Mouse (Mus musculus): ENCODE results near the gene Ccser1. TPM values are rescaled to one million over a fixed set of nuclear protein-coding genes. Genes with fewer than 3 reads are reported as not detected.

The Ccser1 gene
- total RNA-seq, 2 experiments from 2014 or later, result 0.82 to 1.1 TPM

DNA sequence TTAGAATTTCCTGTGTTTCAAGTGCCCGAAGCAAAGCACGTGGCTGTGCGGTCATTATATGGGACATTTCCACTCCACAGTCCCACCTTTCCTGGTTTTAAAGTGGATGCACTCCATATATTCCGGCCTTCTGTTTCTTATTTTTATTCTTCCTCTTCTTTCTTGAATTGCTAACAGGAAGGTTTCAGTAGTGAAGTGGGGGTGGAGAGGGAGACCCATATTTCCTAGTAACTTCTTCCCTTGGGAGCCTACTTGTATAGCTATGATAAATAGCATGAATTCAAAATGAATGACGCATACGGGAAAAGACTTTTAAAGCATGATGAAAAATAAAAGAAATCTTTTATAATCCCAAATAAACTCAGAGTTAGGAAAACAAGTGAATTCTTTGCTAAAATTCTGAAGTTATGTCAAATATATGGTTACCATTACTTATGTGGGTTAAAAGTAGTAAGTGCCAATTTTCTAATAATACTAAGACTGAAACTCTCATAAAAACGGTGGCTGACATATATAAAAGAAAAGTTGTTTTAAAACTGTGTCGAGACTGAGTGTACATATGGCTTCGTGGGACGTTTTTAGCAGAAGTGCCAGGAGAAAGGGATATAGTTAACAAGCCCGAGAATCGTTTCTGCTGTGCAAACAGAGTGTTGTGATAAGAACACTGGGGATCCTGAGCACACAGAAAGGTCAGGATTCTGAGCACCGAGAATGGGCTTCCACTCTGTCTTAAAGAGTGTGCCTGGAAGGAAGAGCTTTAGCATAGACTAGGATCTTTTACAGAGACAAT lies 11.7 kb downstream of the Ccser1 start:
- intact Hi-C loops (cut with DNase I), result no loop called here
- no peak for TF ChIP-seq CTCF (IDR thresholded peaks at IDR 0.05)
- no peak overlapping the region for H3K27ac ChIP-seq
- H3K4me3 ChIP-seq, result no peak overlapping the region
- DNase-seq, result no peak

DNA sequence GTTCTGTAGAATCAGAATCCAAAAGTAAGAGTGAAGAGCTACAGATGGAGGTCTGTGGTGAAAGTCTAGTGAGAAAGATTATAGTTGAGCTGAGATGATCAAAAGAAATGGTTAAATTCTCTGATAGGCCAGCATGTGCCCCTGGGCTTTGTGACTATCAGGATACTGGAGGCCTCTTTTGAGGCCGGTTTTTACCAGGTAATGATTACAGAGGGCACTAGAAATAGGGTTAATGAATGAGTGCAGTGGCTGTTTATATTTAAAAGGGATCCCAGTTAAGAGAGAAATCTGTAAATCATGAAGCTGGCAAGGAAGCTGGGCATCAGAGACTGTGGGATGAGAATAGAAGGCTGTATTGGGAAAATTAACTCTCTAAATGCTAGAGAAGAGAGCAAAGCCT lies 23.2 kb downstream of the Ccser1 start:
- Histone ChIP-seq H3K27ac (no peak overlapping the region), H3K4me3 (no peak overlapping the region)
- no peak for TF ChIP-seq CTCF (IDR thresholded peaks at IDR 0.05)
- no peak for DNase-seq
- intact Hi-C loops (cut with DNase I), result no loop called here

DNA sequence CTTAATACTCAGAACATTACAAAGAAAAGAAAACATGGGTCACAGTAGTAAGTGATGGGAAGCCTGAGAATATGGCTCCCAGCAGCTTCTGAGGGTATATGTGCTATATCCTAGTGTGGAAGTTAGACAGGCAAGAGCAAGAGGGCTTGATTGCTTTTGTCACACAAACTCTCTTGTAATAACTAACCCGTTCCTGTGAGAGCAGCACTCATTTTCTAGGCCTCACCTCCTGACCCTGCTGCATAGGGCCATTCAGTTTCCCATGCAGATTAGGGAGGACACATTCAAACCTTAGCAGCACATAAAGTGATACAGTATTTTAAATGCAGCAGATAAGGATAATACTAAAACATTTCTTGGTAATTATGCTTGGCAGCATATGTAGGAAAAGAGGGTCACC lies 25.9 kb downstream of the Ccser1 start:
- H3K4me3 ChIP-seq, result no peak overlapping the region
- DNase-seq, result no peak
- no peak for TF ChIP-seq CTCF (IDR thresholded peaks at IDR 0.05)
- intact Hi-C loops (cut with DNase I), result no loop called here
- no peak overlapping the region for H3K27ac ChIP-seq

DNA sequence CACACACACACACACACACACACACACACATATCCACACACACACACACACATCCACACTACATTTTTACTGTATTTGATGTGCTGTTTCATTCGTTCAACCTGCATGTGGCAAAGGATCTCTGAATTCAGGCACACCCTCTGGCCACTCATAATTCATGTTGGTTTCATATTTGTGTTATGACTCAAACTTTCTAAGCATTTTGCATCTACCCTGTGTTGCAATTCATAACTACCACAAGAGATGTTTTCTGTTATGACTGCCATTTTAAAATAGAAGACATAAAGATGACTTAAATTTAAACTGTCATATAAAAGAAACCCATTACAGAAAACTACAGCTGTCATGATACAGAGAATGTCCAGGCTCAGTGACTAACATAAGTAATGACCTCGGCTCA lies 26.5 kb downstream of the Ccser1 start:
- DNase-seq, result no peak
- no peak for TF ChIP-seq CTCF (IDR thresholded peaks at IDR 0.05)
- intact Hi-C loops (cut with DNase I), result no loop called here
- no peak overlapping the region for H3K4me3 ChIP-seq
- H3K27ac ChIP-seq, result no peak overlapping the region

DNA sequence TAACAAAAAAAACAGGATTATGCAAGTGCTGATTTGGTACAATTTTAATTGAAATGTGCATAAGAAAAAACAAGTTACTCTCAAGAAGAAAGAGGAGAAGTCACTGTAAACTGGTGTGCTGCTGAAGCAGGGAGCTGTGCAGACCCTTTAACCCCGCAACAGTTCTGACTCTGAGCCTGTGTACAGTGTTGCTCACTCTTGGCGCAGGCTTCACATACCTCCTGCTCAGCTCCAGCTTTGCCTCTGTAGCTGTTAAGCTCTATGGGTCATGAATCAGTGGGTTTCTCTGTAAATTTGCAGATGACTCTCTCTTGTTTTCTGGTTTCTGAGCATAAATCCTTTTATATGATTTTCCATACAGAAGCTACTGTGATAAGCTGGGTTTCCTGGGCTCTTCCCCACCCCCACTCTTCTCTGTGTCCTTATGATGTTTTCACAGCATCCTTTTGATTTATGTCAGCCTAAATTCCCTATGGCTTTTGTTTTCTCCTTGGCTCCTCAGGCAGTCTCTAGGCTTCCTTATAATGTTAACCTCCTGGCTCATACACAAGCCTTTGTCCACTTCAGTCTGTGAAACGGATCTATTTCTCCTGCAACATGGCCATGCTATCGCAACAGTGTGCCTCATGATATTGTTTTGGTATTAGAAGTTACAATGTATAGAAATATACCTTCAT lies 30.1 kb downstream of the Ccser1 start:
- Histone ChIP-seq H3K27ac (no peak overlapping the region), H3K4me3 (no peak overlapping the region)
- no peak for TF ChIP-seq CTCF (IDR thresholded peaks at IDR 0.05)
- no peak for DNase-seq
- intact Hi-C loops (cut with DNase I), result no loop called here

DNA sequence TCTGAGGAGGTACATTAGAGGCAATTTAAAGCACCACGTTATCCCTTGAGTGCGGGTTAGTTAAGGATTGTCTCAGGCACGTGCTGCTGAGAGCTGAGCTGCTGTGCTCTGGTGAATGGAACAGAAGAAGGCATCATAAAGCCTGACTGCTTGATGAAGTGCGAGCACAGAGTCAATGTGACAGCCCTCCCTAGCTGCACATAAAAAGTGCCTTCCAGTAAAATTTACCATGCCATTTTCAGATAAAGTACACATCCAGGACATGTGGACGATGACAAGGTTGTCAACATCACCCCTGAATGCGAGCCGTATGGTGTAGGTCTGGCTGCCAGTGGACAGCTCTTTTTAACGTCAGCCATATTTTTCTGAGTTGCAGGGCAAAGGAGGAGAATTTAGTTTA lies 35.6 kb downstream of the Ccser1 start:
- H3K4me3 ChIP-seq, result no peak overlapping the region
- TF ChIP-seq CTCF (IDR thresholded peaks at IDR 0.05), result no peak
- intact Hi-C loops (cut with DNase I), result no loop called here
- DNase-seq, result no peak
- no peak overlapping the region for H3K27ac ChIP-seq

DNA sequence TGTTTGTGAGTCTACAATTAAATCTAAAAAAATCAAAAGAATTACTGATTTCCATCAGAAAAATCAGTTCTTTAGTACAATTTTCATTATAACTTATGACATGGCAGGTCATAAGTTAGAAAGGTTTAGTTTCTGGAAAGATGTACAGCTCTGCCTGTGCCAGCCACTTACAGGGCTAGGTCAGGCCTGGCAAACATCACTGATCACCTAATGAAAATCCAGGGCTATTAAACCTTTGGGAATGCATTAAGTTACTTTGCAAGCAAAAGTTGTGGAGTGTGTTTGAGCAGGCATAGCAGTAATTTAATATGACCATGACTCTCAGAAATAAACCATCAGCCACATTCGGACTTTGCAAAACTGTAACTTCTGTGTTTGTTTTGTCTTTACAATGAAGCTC lies 36.4 kb downstream of the Ccser1 start:
- Histone ChIP-seq H3K27ac (no peak overlapping the region), H3K4me3 (no peak overlapping the region)
- DNase-seq, result no peak
- TF ChIP-seq CTCF (IDR thresholded peaks at IDR 0.05), result no peak
- intact Hi-C loops (cut with DNase I), result no loop called here

DNA sequence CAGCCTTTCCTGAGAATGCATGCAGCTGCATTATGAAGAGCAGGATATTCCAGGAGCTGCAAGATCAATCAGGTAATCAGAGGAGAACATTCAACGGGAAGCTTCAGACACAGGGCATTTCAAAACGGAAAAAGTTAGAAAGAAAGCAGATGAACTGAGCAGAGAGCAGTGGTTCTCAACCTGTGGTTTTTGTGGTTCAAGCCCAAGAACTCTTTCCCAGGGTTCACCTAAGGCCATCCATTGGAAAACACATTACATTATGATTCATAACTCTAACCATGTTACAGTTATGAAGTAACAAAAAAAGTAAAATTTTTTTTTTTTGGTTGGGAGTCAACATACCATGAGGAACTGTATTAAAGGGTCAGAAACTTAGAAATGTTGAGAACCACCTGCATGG lies 37.6 kb downstream of the Ccser1 start:
- TF ChIP-seq CTCF (IDR thresholded peaks at IDR 0.05), result no peak
- Histone ChIP-seq H3K27ac (no peak overlapping the region), H3K4me3 (no peak overlapping the region)
- intact Hi-C loops (cut with DNase I), result no loop called here
- no peak for DNase-seq

DNA sequence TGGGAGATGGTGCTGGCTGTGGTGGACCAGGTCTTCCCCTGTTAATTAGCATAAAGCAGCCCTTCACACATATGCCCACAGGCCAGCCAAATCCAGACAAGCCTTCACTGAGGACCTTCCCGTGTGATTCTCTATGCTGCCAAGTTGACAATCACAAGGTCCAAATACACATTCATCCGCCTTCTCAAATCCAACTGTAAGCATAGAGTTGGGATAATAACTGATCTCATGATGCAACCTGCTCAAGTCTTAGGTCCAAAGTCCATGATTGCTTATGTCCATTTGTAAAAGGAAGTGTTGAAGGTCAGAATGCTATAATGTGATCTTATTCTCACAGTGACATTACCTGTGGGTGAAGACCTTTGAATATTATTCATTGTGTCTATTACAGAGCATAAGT lies 43.4 kb downstream of the Ccser1 start:
- no peak for DNase-seq
- no peak for TF ChIP-seq CTCF (IDR thresholded peaks at IDR 0.05)
- H3K4me3 ChIP-seq, result no peak overlapping the region
- intact Hi-C loops (cut with DNase I), result no loop called here
- no peak overlapping the region for H3K27ac ChIP-seq

DNA sequence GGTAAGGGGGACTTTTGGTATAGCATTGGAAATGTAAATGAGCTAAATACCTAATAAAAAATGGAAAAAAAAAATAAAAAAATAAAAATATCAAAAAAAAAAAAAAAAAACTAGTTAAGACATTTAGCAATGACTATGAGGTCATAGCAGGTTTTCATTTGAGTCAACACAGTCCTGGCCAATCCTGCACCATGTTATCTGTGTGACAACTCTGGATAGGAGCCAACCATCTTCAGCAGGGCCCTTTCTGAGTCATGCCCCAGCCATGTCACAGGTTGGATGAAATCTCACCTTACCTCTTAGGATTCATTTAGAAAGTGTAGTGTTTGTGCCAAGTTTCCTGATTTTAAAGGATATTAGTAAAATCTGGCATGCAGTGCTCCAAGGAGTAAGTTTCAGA lies 45.2 kb downstream of the Ccser1 start:
- intact Hi-C loops (cut with DNase I), result no loop called here
- H3K27ac ChIP-seq, result no peak overlapping the region
- no peak for TF ChIP-seq CTCF (IDR thresholded peaks at IDR 0.05)

DNA sequence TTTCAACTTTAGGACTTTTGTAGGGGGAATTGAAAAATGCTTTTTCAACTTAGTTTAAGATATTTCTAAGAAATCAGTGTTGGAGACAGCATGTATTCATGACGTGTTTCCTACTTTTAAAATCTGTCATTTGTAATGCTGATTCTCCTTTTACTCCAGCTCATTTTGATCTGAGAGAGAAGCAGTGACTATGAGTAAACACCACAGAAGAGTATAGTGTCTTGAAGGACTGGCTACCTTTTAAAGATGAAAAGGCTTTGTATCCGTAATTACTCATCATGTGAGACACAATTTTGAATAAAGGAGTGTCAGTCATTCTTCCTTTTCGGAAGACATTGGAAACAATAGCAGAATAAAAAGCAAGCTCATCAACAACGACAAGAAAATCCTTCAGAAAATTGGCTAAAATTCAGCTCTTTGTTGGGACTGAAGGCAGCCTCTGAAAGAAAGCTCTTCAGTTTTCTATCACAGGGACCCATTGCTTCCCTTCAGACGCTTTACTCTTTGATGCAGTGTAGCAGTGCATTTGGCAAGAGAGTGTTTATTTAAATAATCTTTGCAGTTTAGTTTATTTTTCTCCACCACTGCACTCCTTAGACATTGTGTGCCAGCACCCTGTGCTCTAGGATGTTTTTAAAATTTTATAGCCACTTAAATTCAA lies 50.1 kb downstream of the Ccser1 start:
- Histone ChIP-seq H3K27ac (no peak overlapping the region), H3K4me3 (no peak overlapping the region)
- no peak for DNase-seq
- intact Hi-C loops (cut with DNase I), result no loop called here
- TF ChIP-seq CTCF (IDR thresholded peaks at IDR 0.05), result no peak

More for the DNA sequence above, 45.2 kb downstream of the Ccser1 start:
- H3K4me3 ChIP-seq, result no peak overlapping the region
- DNase-seq, result no peak

DNA sequence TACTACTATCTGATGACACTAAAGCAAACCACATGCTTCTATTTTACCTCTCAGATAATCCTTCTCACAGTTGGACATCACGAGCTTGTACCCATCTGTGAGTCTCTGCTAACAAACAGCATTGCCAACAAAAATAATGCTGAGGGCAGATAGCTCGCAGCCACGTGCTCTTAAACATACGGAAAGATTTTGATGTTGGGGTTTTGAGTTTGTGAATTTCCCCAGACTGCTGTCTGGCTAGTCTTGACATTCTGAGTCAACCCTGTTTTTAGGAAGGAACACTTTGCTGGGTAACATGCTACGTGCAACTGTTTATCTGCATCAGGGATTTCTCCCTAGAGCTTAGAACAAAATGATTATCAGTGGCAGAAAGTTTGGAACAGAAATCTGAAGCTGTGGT lies 52.9 kb downstream of the Ccser1 start:
- no peak for TF ChIP-seq CTCF (IDR thresholded peaks at IDR 0.05)
- DNase-seq, result no peak
- intact Hi-C loops (cut with DNase I), result no loop called here
- H3K27ac ChIP-seq, result no peak overlapping the region
- no peak overlapping the region for H3K4me3 ChIP-seq

DNA sequence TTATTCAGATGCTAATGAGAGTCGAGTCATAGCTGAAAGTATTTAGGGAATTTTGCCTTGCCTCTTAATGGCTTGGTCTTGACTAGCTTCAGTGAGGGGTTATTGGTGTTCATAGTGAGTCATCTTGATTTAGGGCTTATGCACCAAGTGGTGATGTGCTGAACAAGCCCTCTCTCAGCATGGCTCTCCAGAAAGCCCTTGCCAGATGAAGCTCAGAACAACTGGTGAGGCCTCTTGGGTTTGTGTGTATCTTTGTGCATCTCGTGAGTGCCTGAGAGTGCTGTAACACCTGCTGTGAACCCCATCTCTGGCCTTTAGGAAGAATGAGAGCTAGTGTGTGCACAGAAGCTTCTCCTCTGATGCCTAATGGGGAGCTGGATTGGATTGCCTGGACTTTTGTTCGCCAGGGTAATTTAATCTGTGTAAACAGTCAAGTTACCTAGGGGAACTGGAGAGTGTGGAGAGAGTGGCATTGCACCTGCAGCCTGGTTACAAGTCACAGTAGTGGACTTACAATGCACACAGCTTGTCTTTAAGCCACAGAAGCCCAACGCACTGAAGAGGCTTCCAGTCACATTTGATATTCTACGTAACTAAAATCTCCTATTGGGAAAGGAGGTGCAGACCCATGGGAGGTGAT lies 53.5 kb downstream of the Ccser1 start:
- intact Hi-C loops (cut with DNase I), result no loop called here
- no peak for TF ChIP-seq CTCF (IDR thresholded peaks at IDR 0.05)
- no peak for DNase-seq
- Histone ChIP-seq H3K4me3 (no peak overlapping the region), H3K27ac (no peak overlapping the region)
